Mouse (Mus musculus) forebrain, embryonic 12.5 days (tissue): ENCODE measurements around the gene Olfr221. TPM values are rescaled to one million over a fixed set of nuclear protein-coding genes. Genes with fewer than 3 reads are reported as not detected.
A peak's percentile ranks its signal among the peaks of the same experiment; 100 is the strongest.

Source experiments
- ATAC-seq: fragments of 200-750 bp; cut with Nextera tagmentation; 2 replicates; pipeline ENCODE4 v1.8.0; 2017; ENCODE audit warnings: moderate TSS enrichment; ENCODE audit not compliant: low FRiP score
- H3K27ac ChIP-seq: fragments of 300-500 bp; sonication (generic); 2 replicates; pipeline ENCODE4 v1.5.1; 2016; ENCODE audit warnings: mild to moderate bottlenecking
- H3K27me3 ChIP-seq: fragments of 300-500 bp; sonication (generic); 2 replicates; pipeline ENCODE4 v1.6.1; 2016; ENCODE audit warnings: mild to moderate bottlenecking
- H3K36me3 ChIP-seq: fragments of 300-500 bp; sonication (generic); replicated peaks from 2 replicates; pipeline ENCODE4 v1.6.1; 2016; ENCODE audit warnings: mild to moderate bottlenecking
- H3K4me1 ChIP-seq: fragments of 300-500 bp; sonication (generic); 2 replicates; pipeline ENCODE4 v1.6.1; 2016
- H3K4me2 ChIP-seq: fragments of 300-500 bp; sonication (generic); 2 replicates; pipeline ENCODE4 v1.6.1; 2016; ENCODE audit warnings: mild to moderate bottlenecking, moderate library complexity
- H3K4me3 ChIP-seq: fragments of 300-500 bp; sonication (generic); replicated peaks from 2 replicates; pipeline ENCODE4 v1.5.1; 2016; ENCODE audit warnings: mild to moderate bottlenecking
- H3K9ac ChIP-seq: fragments of 300-500 bp; sonication (generic); 2 replicates; pipeline ENCODE4 v1.6.1; 2016; ENCODE audit warnings: mild to moderate bottlenecking
- H3K9me3 ChIP-seq: fragments of 300-500 bp; sonication (generic); 2 replicates; pipeline ENCODE4 v1.6.1; 2016
- WGBS: fragments of 180-500 bp; shearing (Covaris S2); methylation state at CpG from one replicate; pipeline ENCODE4 v1.1.7; 2016; 5-methylcytosine and 5-hydroxymethylcytosine counted together
- polyA plus RNA-seq: library from polyadenylated mRNA; unstranded; fragments of >200 nt; fragmentation: Nextera tagmentation; extraction: Ambion mirVana; gene quantifications from 2 replicates; pipeline ENCODE4 v1.2.1, GENCODE M21; 2016

The Olfr221 gene
- polyA plus RNA-seq, 1 experiment from 2014 or later = not detected

DNA sequence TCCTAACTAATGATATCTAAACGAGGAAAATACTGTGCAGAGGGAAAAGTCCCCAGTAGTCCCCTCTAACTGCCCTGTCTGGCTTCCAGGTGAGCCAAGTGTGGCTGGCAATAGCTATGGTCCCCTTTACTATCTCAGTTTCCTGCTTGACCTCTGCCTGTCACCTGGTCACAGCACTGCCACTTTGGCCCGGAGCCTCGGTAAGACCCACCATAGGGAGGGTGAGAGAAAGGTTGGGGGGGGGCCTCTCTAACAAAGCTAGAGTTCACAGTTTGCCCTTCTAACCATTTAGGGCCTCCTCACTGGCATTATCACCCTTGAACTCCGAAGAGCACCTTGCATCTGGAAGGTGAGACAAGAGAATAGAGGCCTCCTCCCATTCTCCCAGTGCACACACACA is 24.6 kb downstream of the Olfr221 start:
- H3K4me2 ChIP-seq = no peak overlapping the region
- ATAC-seq = no peak
- WGBS = 82% methylated on average over 4 of the region's 4 CpGs
- H3K9me3 ChIP-seq = no peaks in the 10 kb centered on the region
- no peaks in the 10 kb centered on the region for H3K36me3 ChIP-seq
- no peak overlapping the region for H3K9ac ChIP-seq
- no peak overlapping the region for H3K27ac ChIP-seq
- no peaks in the 10 kb centered on the region for H3K27me3 ChIP-seq
- H3K4me3 ChIP-seq = no peak overlapping the region
- peaks cover 66% of the 10 kb centered on the region for H3K4me1 ChIP-seq

GRCm38 (mm10) chr14:52016625-52017405 is 25.4 kb downstream of the Olfr221 start:
- Histone ChIP-seq H3K36me3 (no peaks in the 10 kb centered on the region), H3K9ac (0 out of 2 replicates have a peak overlapping the region, but pooled peaks have one; percentile 8), H3K4me1 (peaks cover 69% of the 10 kb centered on the region), H3K27me3 (no peaks in the 10 kb centered on the region), H3K27ac (0 out of 2 replicates have a peak overlapping the region, but pooled peaks have one; percentile 2), H3K9me3 (no peaks in the 10 kb centered on the region), H3K4me3 (no peak overlapping the region), H3K4me2 (no peak overlapping the region)
- 67% methylated on average over 13 of the region's 13 CpGs for WGBS
- ATAC-seq = no peak

- no peaks in the 10 kb centered on the region for H3K9me3 ChIP-seq
- H3K4me1 ChIP-seq = peaks cover 70% of the 10 kb centered on the region
- no peak for ATAC-seq
Measured at GRCm38 (mm10) chr14:52015445-52016100, 26.7 kb downstream of the Olfr221 start, which contains the start of gene Tmem253. Gene Tmem253 (plus strand): TSS chr14:52015658.

DNA sequence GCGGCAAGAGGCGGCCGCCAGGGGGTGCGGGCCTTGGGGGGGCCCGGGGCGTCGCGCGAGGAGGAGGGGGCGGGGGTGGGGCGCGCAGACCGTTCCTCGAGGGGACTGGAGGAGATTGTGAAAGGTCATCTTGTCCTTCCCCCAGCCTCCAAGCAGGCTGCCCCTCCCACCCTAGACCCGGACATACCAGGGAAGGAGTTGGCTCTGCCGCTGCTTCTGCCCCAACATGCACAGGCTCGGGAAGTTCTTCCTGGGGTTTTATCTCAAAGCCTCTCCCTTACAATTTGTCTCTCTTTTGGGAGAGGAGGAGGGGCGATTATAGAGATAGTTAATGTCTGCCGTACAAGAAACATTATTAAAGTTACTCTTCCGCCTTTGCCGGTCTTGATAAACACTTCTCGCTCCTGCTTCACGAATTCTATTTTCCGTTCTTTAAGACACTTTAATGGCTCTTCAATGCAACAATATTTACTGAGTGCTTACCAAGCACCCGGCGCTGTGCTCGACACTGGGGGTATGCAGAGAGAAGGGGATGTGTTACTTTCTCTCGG is 27.4 kb downstream of the Olfr221 start:
- peak; percentile 27 for ATAC-seq
- WGBS = 1% methylated on average over 21 of the region's 28 CpGs
- Histone ChIP-seq H3K27me3 (no peaks in the 10 kb centered on the region), H3K4me2 (peak overlapping the region; percentile 83), H3K9ac (peak overlapping the region; percentile 98), H3K4me1 (peaks cover 73% of the 10 kb centered on the region), H3K36me3 (no peaks in the 10 kb centered on the region), H3K4me3 (peak overlapping the region; percentile 76), H3K27ac (peak overlapping the region; percentile 99), H3K9me3 (no peaks in the 10 kb centered on the region)

More at GRCm38 (mm10) chr14:52015445-52016100, 26.7 kb downstream of the Olfr221 start, which contains the start of gene Tmem253:
- H3K27ac ChIP-seq = peak within 1 kb of the TSS; percentile 99
- H3K27me3 ChIP-seq = no peaks in the 10 kb centered on the region
- H3K4me2 ChIP-seq = peak within 1 kb of the TSS; percentile 83
- 35% methylated on average over 6 of the region's 6 CpGs for WGBS
- peak within 1 kb of the TSS; percentile 76 for H3K4me3 ChIP-seq
- H3K36me3 ChIP-seq = no peaks in the 10 kb centered on the region
- peak within 1 kb of the TSS; percentile 98 for H3K9ac ChIP-seq

DNA sequence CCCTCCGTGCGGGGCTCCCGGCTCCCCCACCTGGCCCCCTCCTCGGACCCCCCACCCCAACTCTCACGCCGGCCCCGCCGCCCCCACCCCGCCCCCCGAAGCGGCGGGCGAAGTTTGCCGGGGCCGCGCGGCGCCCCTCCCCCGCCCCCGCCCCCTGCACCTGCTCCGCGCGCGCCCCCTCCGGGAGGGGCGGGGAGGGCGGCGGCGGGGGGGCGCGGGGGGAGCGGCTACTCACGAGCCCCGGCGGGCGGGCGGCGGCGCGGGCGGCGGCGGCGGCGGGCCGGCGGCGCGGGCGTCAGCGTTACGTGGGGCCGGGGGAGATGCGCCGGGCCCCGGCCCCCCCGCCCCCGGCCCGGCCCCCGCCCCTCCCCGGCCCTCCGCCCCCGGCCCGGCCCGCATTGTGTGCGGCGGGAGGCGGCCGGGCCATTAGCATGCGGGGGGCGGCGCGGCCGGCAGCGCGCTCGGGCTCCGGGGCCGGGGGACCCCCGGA is 27.9 kb downstream of the Olfr221 start:
- Histone ChIP-seq H3K4me1 (peaks cover 79% of the 10 kb centered on the region), H3K27ac (peak overlapping the region; percentile 99), H3K36me3 (peaks cover 1% of the 10 kb centered on the region), H3K27me3 (no peaks in the 10 kb centered on the region), H3K4me2 (peak overlapping the region; percentile 83), H3K9me3 (no peaks in the 10 kb centered on the region), H3K9ac (peak overlapping the region; percentile 98), H3K4me3 (peak overlapping the region; percentile 76)
- ATAC-seq = peak; percentile 16
- WGBS = 3% methylated on average over 12 of the region's 80 CpGs

DNA sequence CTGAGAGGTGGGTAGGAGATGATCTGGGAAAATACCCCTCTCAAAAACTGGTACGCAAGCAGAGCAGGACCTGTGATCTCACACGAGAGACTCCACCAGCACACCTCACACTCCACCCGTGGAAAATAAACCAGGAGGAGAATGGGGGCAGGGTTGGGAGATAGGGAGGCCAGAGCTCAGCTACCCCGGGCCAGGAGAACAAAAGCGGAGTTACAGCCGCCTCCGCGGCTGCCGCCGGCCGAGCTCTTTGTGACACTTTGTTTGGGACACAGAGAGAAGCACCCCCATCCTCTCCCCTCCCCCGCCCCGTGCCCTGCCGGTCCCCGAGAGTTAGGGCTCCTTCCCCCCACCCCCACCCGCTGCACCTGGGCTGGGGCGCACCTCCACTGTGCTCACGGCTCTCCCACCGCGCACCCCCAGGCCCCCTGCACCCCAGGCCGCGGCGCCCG is 28.5 kb downstream of the Olfr221 start:
- WGBS = 2% methylated on average over 22 of the region's 24 CpGs
- Histone ChIP-seq H3K27me3 (no peaks in the 10 kb centered on the region), H3K36me3 (peaks cover 6% of the 10 kb centered on the region), H3K27ac (peak overlapping the region; percentile 99), H3K4me2 (peak overlapping the region; percentile 83), H3K9me3 (no peaks in the 10 kb centered on the region), H3K9ac (peak overlapping the region; percentile 98), H3K4me1 (peaks cover 79% of the 10 kb centered on the region), H3K4me3 (peak overlapping the region; percentile 76)
- peak; percentile 20; the same call in 1 of the 2 replicates for ATAC-seq

- Histone ChIP-seq H3K4me2 (peak overlapping the region; percentile 83), H3K9me3 (no peaks in the 10 kb centered on the region), H3K27ac (peak overlapping the region; percentile 99), H3K27me3 (no peaks in the 10 kb centered on the region), H3K4me3 (peak overlapping the region; percentile 76), H3K4me1 (peaks cover 79% of the 10 kb centered on the region), H3K9ac (peak overlapping the region; percentile 98), H3K36me3 (peaks cover 13% of the 10 kb centered on the region)
- 13% methylated on average over 8 of the region's 8 CpGs for WGBS
- ATAC-seq = no peak
Measured at GRCm38 (mm10) chr14:52013021-52013610, 29.1 kb downstream of the Olfr221 start.

DNA sequence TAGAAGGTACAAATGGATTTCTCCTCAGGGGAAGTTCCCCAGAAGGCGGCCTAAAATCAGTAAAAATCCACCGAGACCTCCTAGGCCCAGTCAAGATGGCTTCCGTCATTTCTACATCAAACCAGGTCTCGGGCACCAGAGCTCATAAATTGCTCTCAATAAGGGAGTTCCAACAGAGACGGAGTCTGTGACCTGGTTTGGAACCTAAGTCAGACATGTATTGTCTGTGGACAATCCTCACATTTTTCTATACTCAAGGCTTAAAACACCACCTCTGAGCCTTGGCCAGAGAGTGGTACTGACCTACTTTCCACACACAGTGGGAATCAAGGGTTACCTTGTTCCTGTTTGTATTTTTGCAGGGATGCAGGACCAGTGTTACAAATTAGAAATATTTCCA is 29.7 kb downstream of the Olfr221 start:
- Histone ChIP-seq H3K36me3 (peaks cover 15% of the 10 kb centered on the region), H3K4me1 (peaks cover 76% of the 10 kb centered on the region)
- 35% methylated on average over 5 of the region's 5 CpGs for WGBS

GRCm38 (mm10) chr14:52012085-52012484 is 30.2 kb downstream of the Olfr221 start:
- H3K9me3 ChIP-seq = no peaks in the 10 kb centered on the region
- peaks cover 19% of the 10 kb centered on the region for H3K36me3 ChIP-seq
- H3K27me3 ChIP-seq = no peaks in the 10 kb centered on the region
- peak overlapping the region; percentile 76 for H3K4me3 ChIP-seq
- H3K4me2 ChIP-seq = peak overlapping the region; percentile 83
- no peak for ATAC-seq
- H3K27ac ChIP-seq = peak overlapping the region; percentile 99
- WGBS = 68% methylated on average over 4 of the region's 4 CpGs
- H3K4me1 ChIP-seq = peaks cover 78% of the 10 kb centered on the region
- peak overlapping the region; percentile 98; the same call in 1 of the 2 replicates for H3K9ac ChIP-seq

More for the DNA sequence above, 29.7 kb downstream of the Olfr221 start:
- ATAC-seq = no peak
- Histone ChIP-seq H3K27ac (peak overlapping the region; percentile 99), H3K9ac (peak overlapping the region; percentile 98), H3K4me2 (peak overlapping the region; percentile 83), H3K9me3 (no peaks in the 10 kb centered on the region), H3K27me3 (no peaks in the 10 kb centered on the region), H3K4me3 (peak overlapping the region; percentile 76)

DNA sequence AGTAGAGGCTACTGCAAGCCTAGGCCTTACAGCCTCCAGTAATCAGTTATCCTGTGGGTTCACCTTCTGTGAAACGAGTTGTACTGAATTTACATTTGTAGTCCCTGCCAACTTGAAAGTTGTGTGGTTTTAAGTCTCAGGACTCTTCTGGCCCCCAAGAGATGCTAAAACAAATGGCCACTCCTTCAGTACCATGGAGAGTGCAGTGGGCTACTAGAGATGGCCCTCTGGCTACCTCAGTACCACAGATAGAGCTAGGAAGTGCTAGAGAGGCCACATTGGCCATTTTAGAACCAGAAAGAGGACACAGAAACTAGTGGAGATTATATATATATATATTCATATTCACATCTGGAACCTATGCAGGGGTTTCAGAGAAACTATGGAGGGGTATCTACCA is 30.6 kb downstream of the Olfr221 start:
- WGBS = 42% methylated on average over 1 of the region's 1 CpGs
- Histone ChIP-seq H3K4me3 (peak overlapping the region; percentile 47; the same call in 1 of the 2 replicates), H3K9ac (peak overlapping the region; percentile 98; the same call in 1 of the 2 replicates), H3K36me3 (peaks cover 23% of the 10 kb centered on the region), H3K4me2 (peak overlapping the region; percentile 83), H3K27ac (peak overlapping the region; percentile 99), H3K4me1 (peaks cover 78% of the 10 kb centered on the region), H3K27me3 (no peaks in the 10 kb centered on the region), H3K9me3 (no peaks in the 10 kb centered on the region)
- ATAC-seq = no peak

GRCm38 (mm10) chr14:52010446-52011111 is 31.7 kb downstream of the Olfr221 start:
- Histone ChIP-seq H3K4me1 (peaks cover 78% of the 10 kb centered on the region), H3K9ac (peak overlapping the region; percentile 98), H3K27me3 (no peaks in the 10 kb centered on the region), H3K27ac (peak overlapping the region; percentile 99), H3K9me3 (no peaks in the 10 kb centered on the region), H3K4me2 (peak overlapping the region; percentile 83), H3K4me3 (peak overlapping the region; percentile 47), H3K36me3 (peaks cover 34% of the 10 kb centered on the region)
- peak; percentile 83 for ATAC-seq
- WGBS = 0% methylated on average over 9 of the region's 9 CpGs
